ENCODE assay signal across 20 mouse cellular contexts in genomic region chr16:9303134-9303533, GRCm38 (mm10).
A peak's percentile ranks its signal among the peaks of the same experiment; 100 is the strongest.
DNase-seq lines count a peak whose midpoint lies in the region; TF ChIP-seq lines count a peak whose summit lies in the region.
"Had no signal": no experiment of that assay in that cellular context is flagged by ENCODE, and none has a peak within 500 bp of the region (broad histone marks: within the 10 kb centered on the region; RNA-seq: fewer than 3 reads in every experiment).

No protein-coding gene starts in this region.

- TF ChIP-seq CTCF in CH12.LX (conservative IDR thresholded peaks at IDR 0.05 in 1 of 2, IDR thresholded peaks at IDR 0.05 in 1 of 2; ENCODE audit: low read depth in 2 of 2, low read length in 2 of 2) = no peak

- no peak overlapping the region for H3K27ac ChIP-seq in CH12.LX (ENCODE audit: insufficient read depth, low read depth)

- no peaks in the 10 kb centered on the region for H3K9me3 ChIP-seq in CH12.LX (replicated peaks; ENCODE audit: low read length)
- H3K9me3 ChIP-seq: G1E had no signal

- no peak overlapping the region for H3K4me2 ChIP-seq in CH12.LX (ENCODE audit: insufficient read depth, low read depth, poor library complexity, severe bottlenecking)

- DNase-seq in embryo, embryonic 10 days (ENCODE audit: low spot score) = peak; percentile 2
- DNase-seq in embryo, embryonic 10.5 days (ENCODE audit: low spot score) = no peak
- peak; percentile 37 for DNase-seq in A20 (ENCODE audit: low read depth, low spot score)
- peak; percentile 94 for DNase-seq in CH12.LX (ENCODE audit: extremely low read depth)
- no peak for DNase-seq in natural killer cell, adult 2 months (ENCODE audit: low spot score in 2 of 2)
- no peak for DNase-seq in left cerebral cortex, postnatal 10 days (ENCODE audit: extremely low spot score in 1 of 2, low spot score in 2 of 2)
- DNase-seq: adrenal gland, adult 2 months; adrenal gland, adult 8-10 months; adrenal gland, postnatal 10 days; adrenal gland, postnatal 14 days; adrenal gland, postnatal 25 days; adrenal gland, postnatal 36 days; B cell, adult 2 months; cerebellum, adult 11 months; cerebellum, adult 11-12 months; cerebellum, adult 18-20 months; cerebellum, adult 2 months; cerebellum, adult 8-10 months had no signal

- dilution Hi-C loops in CH12.LX (cut with MboI; ENCODE audit: extremely low pct_ligation_motif_present, extremely low pct_unique_long_range_greater_than_20kb, low sequenced_read_pairs) = no loop called here

- no peak overlapping the region for H3K4me3 ChIP-seq in CH12.LX (replicated peaks in 1 of 3; ENCODE audit: low read depth in 2 of 3, low read length in 2 of 3, poor library complexity in 1 of 3)

- H3K9ac ChIP-seq in CH12.LX (ENCODE audit: insufficient read depth, low read depth) = no peak overlapping the region

- peak; percentile 96 for TF ChIP-seq EP300 in CH12.LX (IDR thresholded peaks at IDR 0.05; ENCODE audit: low read length)

- H3K36me3 ChIP-seq in CH12.LX (replicated peaks in 1 of 2; ENCODE audit: control insufficient read depth in 1 of 2, insufficient read depth in 1 of 2, low read length in 1 of 2) = no peaks in the 10 kb centered on the region
- H3K36me3 ChIP-seq: G1E had no signal

- H3K27me3 ChIP-seq in CH12.LX (replicated peaks) = no peaks in the 10 kb centered on the region
- H3K27me3 ChIP-seq: Patski had no signal

- TF ChIP-seq RAD21 in CH12.LX (IDR thresholded peaks at IDR 0.05; ENCODE audit: low read depth, low read length) = no peak

- in situ Hi-C loops in CH12.LX (cut with MboI; ENCODE audit: low pct_ligation_motif_present, low pct_unique_long_range_greater_than_20kb, low sequenced_read_pairs) = no loop called here

- no peaks in the 10 kb centered on the region for H3K79me2 ChIP-seq in CH12.LX (replicated peaks; ENCODE audit: control insufficient read depth, extremely low read depth, insufficient read depth, poor library complexity, severe bottlenecking)

- intact Hi-C loops in left cerebral cortex, postnatal 10 days (cut with DNase I) = loop anchor here (10.0 kb wide), 1 partner anchor 692 kb away; the partner anchor contains the start of gene Grin2a

- H3K4me1 ChIP-seq in CH12.LX (ENCODE audit: control insufficient read depth in 1 of 2, insufficient read depth in 2 of 2) = peaks cover 6 to 34% of the 10 kb centered on the region in 2 experiments; a peak in 3 of 4 replicates

- TF ChIP-seq POLR2A in CH12.LX (IDR thresholded peaks at IDR 0.05; ENCODE audit: low read depth, low read length) = no peak

TF ChIP-seq in CH12.LX, 34 proteins besides CTCF, POLR2A, EP300 and RAD21:
- no peak for TF ChIP-seq KAT2A (IDR thresholded peaks at IDR 0.05; ENCODE audit: insufficient replicate concordance, low read length)
- TF ChIP-seq E2F4 (IDR thresholded peaks at IDR 0.05; ENCODE audit: insufficient replicate concordance, low read depth, low read length) = no peak
- no peak; the same call in 1 of the 2 replicates for TF ChIP-seq HCFC1 (IDR thresholded peaks at IDR 0.05; ENCODE audit: low read depth, low read length)
- no peak for TF ChIP-seq ZKSCAN1 (IDR thresholded peaks at IDR 0.05; ENCODE audit: borderline replicate concordance, low read depth, low read length)
- peak; percentile 80 for TF ChIP-seq MEF2A (IDR thresholded peaks at IDR 0.05; ENCODE audit: borderline replicate concordance, low read depth, low read length)
- no peak for TF ChIP-seq GABPA (IDR thresholded peaks at IDR 0.05; ENCODE audit: insufficient replicate concordance, low read depth, low read length)
- TF ChIP-seq BHLHE40 (IDR thresholded peaks at IDR 0.05; ENCODE audit: low read depth, low read length) = peak; percentile 99
- TF ChIP-seq NELFE (IDR thresholded peaks at IDR 0.05; ENCODE audit: low read depth, low read length) = no peak
- peak; percentile 96 for TF ChIP-seq IRF4 (IDR thresholded peaks at IDR 0.05; ENCODE audit: low read depth, low read length)
- TF ChIP-seq ZMIZ1 (IDR thresholded peaks at IDR 0.05; ENCODE audit: low read depth, low read length) = no peak
- TF ChIP-seq ELF1 (IDR thresholded peaks at IDR 0.05; ENCODE audit: low read depth, low read length) = peak; percentile 60; the same call in 1 of the 2 replicates
- peak; percentile 34 for TF ChIP-seq USF1 (IDR thresholded peaks at IDR 0.05; ENCODE audit: low read depth, low read length)
- TF ChIP-seq CHD2 (IDR thresholded peaks at IDR 0.05; ENCODE audit: low read length) = no peak
- TF ChIP-seq PAX5 (IDR thresholded peaks at IDR 0.05; ENCODE audit: low read length) = no peak
- no peak for TF ChIP-seq RCOR1 (conservative IDR thresholded peaks at IDR 0.05; ENCODE audit: low read depth, low read length)
- TF ChIP-seq SMC3 (IDR thresholded peaks at IDR 0.05; ENCODE audit: low read depth, low read length) = no peak
- TF ChIP-seq ETS1 (conservative IDR thresholded peaks at IDR 0.05; ENCODE audit: low read depth, low read length) = peak; percentile 98
- TF ChIP-seq NRF1 (IDR thresholded peaks at IDR 0.05; ENCODE audit: low read depth, low read length) = no peak
- peak; percentile 72; the same call in 1 of the 2 replicates for TF ChIP-seq TCF12 (IDR thresholded peaks at IDR 0.05; ENCODE audit: low read depth, low read length)
- TF ChIP-seq TBP (conservative IDR thresholded peaks at IDR 0.05; ENCODE audit: low read depth, low read length) = 0 out of 2 replicates have a peak, but pooled peaks have one; percentile 15
- no peak for TF ChIP-seq SIN3A (IDR thresholded peaks at IDR 0.05; ENCODE audit: low read length)
- peak; percentile 81 for TF ChIP-seq JUN (IDR thresholded peaks at IDR 0.05; ENCODE audit: insufficient read depth, low read depth, low read length)
- no peak for TF ChIP-seq UBTF (IDR thresholded peaks at IDR 0.05; ENCODE audit: low read depth, low read length)
- TF ChIP-seq JUND (conservative IDR thresholded peaks at IDR 0.05; ENCODE audit: low read depth, low read length) = peak; percentile 90
- no peak for TF ChIP-seq CHD1 (IDR thresholded peaks at IDR 0.05; ENCODE audit: low read depth, low read length)
- 0 out of 2 replicates have a peak, but pooled peaks have one; percentile 40 for TF ChIP-seq MAZ (IDR thresholded peaks at IDR 0.05; ENCODE audit: low read depth, low read length)
- TF ChIP-seq ZC3H11A (IDR thresholded peaks at IDR 0.05; ENCODE audit: low read depth, low read length) = no peak
- TF ChIP-seq MAFK (IDR thresholded peaks at IDR 0.05; ENCODE audit: insufficient replicate concordance, low read length) = peak; percentile 56; the same call in 1 of the 2 replicates
- TF ChIP-seq ZNF384 (IDR thresholded peaks at IDR 0.05; ENCODE audit: low read depth, low read length) = no peak
- no peak for TF ChIP-seq POLR2AphosphoS2 (IDR thresholded peaks at IDR 0.05; ENCODE audit: low read depth, low read length)
- TF ChIP-seq MYC (IDR thresholded peaks at IDR 0.05; ENCODE audit: low read depth, low read length) = peak; percentile 98
- peak; percentile 54; the same call in 1 of the 2 replicates for TF ChIP-seq MXI1 (IDR thresholded peaks at IDR 0.05; ENCODE audit: low read depth, low read length)
- TF ChIP-seq USF2 (conservative IDR thresholded peaks at IDR 0.05; ENCODE audit: low read depth, low read length) = no peak
- peak; percentile 98 for TF ChIP-seq MAX (IDR thresholded peaks at IDR 0.05; ENCODE audit: low read length)

Comparison
In these comparisons a context has a peak if more than half of its experiments do, and no peak if none do; other contexts are left out.
1. DNase-seq: peak in embryo, embryonic 10 days (single experiment), A20 (single experiment) and CH12.LX (single experiment); none in embryo, embryonic 10.5 days (single experiment), natural killer cell, adult 2 months (0 of 2) and left cerebral cortex, postnatal 10 days (0 of 2).